Mouse (Mus musculus): ENCODE measurements around the gene Angptl3. TPM values are rescaled to one million over a fixed set of nuclear protein-coding genes. Genes with fewer than 3 reads are reported as not detected.

Angptl3 gene
- polyA plus RNA-seq, 1 experiment from 2014 or later: 1.9 TPM

GRCm38 (mm10) chr4:99044854-99045253, 14.1 kb downstream of the Angptl3 start:
- no peak overlapping the region for H3K4me2 ChIP-seq (ENCODE audit: low read depth, low read length, severe bottlenecking)

GRCm38 (mm10) chr4:99046471-99046870, 15.7 kb downstream of the Angptl3 start:
- no peak overlapping the region for H3K27ac ChIP-seq (ENCODE audit: low read depth, low read length)
- peaks cover 6% of the 10 kb centered on the region; the same call in 1 of the 2 replicates for H3K36me3 ChIP-seq (ENCODE audit: control insufficient read depth, insufficient read depth, low read length)
- no peak overlapping the region for H3K9ac ChIP-seq (ENCODE audit: low read length)
- H3K27me3 ChIP-seq (ENCODE audit: control insufficient read depth, insufficient read depth, low read length): no peaks in the 10 kb centered on the region
- H3K9me3 ChIP-seq (ENCODE audit: control insufficient read depth, low read length): no peaks in the 10 kb centered on the region
- H3K4me1 ChIP-seq (replicated peaks; ENCODE audit: control insufficient read depth, insufficient read depth, low read length): no peaks in the 10 kb centered on the region
- 82% methylated on average over 3 of the region's 3 CpGs for WGBS
- no peak for DNase-seq (ENCODE audit: low spot score)
- ATAC-seq (replicated peaks; ENCODE audit: low FRiP score): no peak
- H3K4me2 ChIP-seq (ENCODE audit: low read depth, low read length, severe bottlenecking): no peak overlapping the region
- no peak overlapping the region for H3K4me3 ChIP-seq (ENCODE audit: low read depth, low read length)

More at GRCm38 (mm10) chr4:99044854-99045253, 14.1 kb downstream of the Angptl3 start:
- Histone ChIP-seq H3K9ac (ENCODE audit: low read length) (no peak overlapping the region), H3K4me3 (ENCODE audit: low read depth, low read length) (no peak overlapping the region), H3K27me3 (ENCODE audit: control insufficient read depth, insufficient read depth, low read length) (no peaks in the 10 kb centered on the region), H3K9me3 (ENCODE audit: control insufficient read depth, low read length) (no peaks in the 10 kb centered on the region), H3K36me3 (ENCODE audit: control insufficient read depth, insufficient read depth, low read length) (peaks cover 6% of the 10 kb centered on the region; the same call in 1 of the 2 replicates), H3K27ac (ENCODE audit: low read depth, low read length) (no peak overlapping the region), H3K4me1 (replicated peaks; ENCODE audit: control insufficient read depth, insufficient read depth, low read length) (no peaks in the 10 kb centered on the region)
- ATAC-seq (replicated peaks; ENCODE audit: low FRiP score) (no peak), DNase-seq (ENCODE audit: low spot score) (no peak)
- 90% methylated on average over 3 of the region's 3 CpGs for WGBS

- no peaks in the 10 kb centered on the region for H3K27me3 ChIP-seq (ENCODE audit: control insufficient read depth, insufficient read depth, low read length)
- no peaks in the 10 kb centered on the region for H3K9me3 ChIP-seq (ENCODE audit: control insufficient read depth, low read length)
- DNase-seq (ENCODE audit: low spot score) (no peak), ATAC-seq (replicated peaks; ENCODE audit: low FRiP score) (no peak)
- no peak overlapping the region for H3K4me3 ChIP-seq (ENCODE audit: low read depth, low read length)
- 90% methylated on average over 2 of the region's 2 CpGs for WGBS
- no peaks in the 10 kb centered on the region for H3K36me3 ChIP-seq (ENCODE audit: control insufficient read depth, insufficient read depth, low read length)
- H3K27ac ChIP-seq (ENCODE audit: low read depth, low read length): no peak overlapping the region
- no peaks in the 10 kb centered on the region for H3K4me1 ChIP-seq (replicated peaks; ENCODE audit: control insufficient read depth, insufficient read depth, low read length)
- no peak overlapping the region for H3K9ac ChIP-seq (ENCODE audit: low read length)
- H3K4me2 ChIP-seq (ENCODE audit: low read depth, low read length, severe bottlenecking): no peak overlapping the region
Measured at GRCm38 (mm10) chr4:99048581-99048980, 17.8 kb downstream of the Angptl3 start.

GRCm38 (mm10) chr4:99064524-99064923, 33.8 kb downstream of the Angptl3 start:
- Histone ChIP-seq H3K4me2 (ENCODE audit: low read depth, low read length, severe bottlenecking) (no peak overlapping the region), H3K36me3 (ENCODE audit: control insufficient read depth, insufficient read depth, low read length) (no peaks in the 10 kb centered on the region; the same call in none of the 2 replicates), H3K9me3 (ENCODE audit: control insufficient read depth, low read length) (no peaks in the 10 kb centered on the region), H3K4me3 (ENCODE audit: low read depth, low read length) (no peak overlapping the region), H3K27me3 (ENCODE audit: control insufficient read depth, insufficient read depth, low read length) (no peaks in the 10 kb centered on the region), H3K27ac (ENCODE audit: low read depth, low read length) (no peak overlapping the region), H3K9ac (ENCODE audit: low read length) (no peak overlapping the region), H3K4me1 (replicated peaks; ENCODE audit: control insufficient read depth, insufficient read depth, low read length) (no peaks in the 10 kb centered on the region)
- WGBS: 61% methylated on average over 5 of the region's 5 CpGs
- DNase-seq (ENCODE audit: low spot score) (no peak), ATAC-seq (replicated peaks; ENCODE audit: low FRiP score) (no peak)

GRCm38 (mm10) chr4:99068806-99069205, 38.1 kb downstream of the Angptl3 start:
- DNase-seq (ENCODE audit: low spot score): no peak
- no peaks in the 10 kb centered on the region for H3K4me1 ChIP-seq (replicated peaks; ENCODE audit: control insufficient read depth, insufficient read depth, low read length)
- no peak overlapping the region for H3K4me2 ChIP-seq (ENCODE audit: low read depth, low read length, severe bottlenecking)
- H3K27me3 ChIP-seq (ENCODE audit: control insufficient read depth, insufficient read depth, low read length): no peaks in the 10 kb centered on the region
- H3K9ac ChIP-seq (ENCODE audit: low read length): no peak overlapping the region
- no peak overlapping the region for H3K27ac ChIP-seq (ENCODE audit: low read depth, low read length)
- H3K4me3 ChIP-seq (ENCODE audit: low read depth, low read length): no peak overlapping the region
- H3K36me3 ChIP-seq (ENCODE audit: control insufficient read depth, insufficient read depth, low read length): peaks cover 4% of the 10 kb centered on the region
- no peak for ATAC-seq (replicated peaks; ENCODE audit: low FRiP score)
- no peaks in the 10 kb centered on the region for H3K9me3 ChIP-seq (ENCODE audit: control insufficient read depth, low read length)
- WGBS: 83% methylated on average over 6 of the region's 6 CpGs

- no peaks in the 10 kb centered on the region; the same call in 1 of the 2 replicates for H3K36me3 ChIP-seq (ENCODE audit: control insufficient read depth, insufficient read depth, low read length)
- H3K9me3 ChIP-seq (ENCODE audit: control insufficient read depth, low read length): no peaks in the 10 kb centered on the region
- 95% methylated on average over 3 of the region's 3 CpGs for whole genome bisulfite sequencing
Measured at GRCm38 (mm10) chr4:99078005-99078404, 47.3 kb downstream of the Angptl3 start.

GRCm38 (mm10) chr4:99081169-99081568, 50.4 kb downstream of the Angptl3 start:
- DNase-seq (ENCODE audit: low spot score) (no peak), ATAC-seq (replicated peaks; ENCODE audit: low FRiP score) (no peak)
- H3K27ac ChIP-seq (ENCODE audit: low read depth, low read length): no peak overlapping the region
- no peaks in the 10 kb centered on the region for H3K4me1 ChIP-seq (replicated peaks; ENCODE audit: control insufficient read depth, insufficient read depth, low read length)
- H3K4me2 ChIP-seq (ENCODE audit: low read depth, low read length, severe bottlenecking): no peak overlapping the region
- no peak overlapping the region for H3K9ac ChIP-seq (ENCODE audit: low read length)
- H3K9me3 ChIP-seq (ENCODE audit: control insufficient read depth, low read length): no peaks in the 10 kb centered on the region
- H3K4me3 ChIP-seq (ENCODE audit: low read depth, low read length): no peak overlapping the region
- WGBS: 84% methylated on average over 1 of the region's 1 CpGs
- H3K36me3 ChIP-seq (ENCODE audit: control insufficient read depth, insufficient read depth, low read length): no peaks in the 10 kb centered on the region; the same call in 1 of the 2 replicates
- H3K27me3 ChIP-seq (ENCODE audit: control insufficient read depth, insufficient read depth, low read length): no peaks in the 10 kb centered on the region

More at GRCm38 (mm10) chr4:99078005-99078404, 47.3 kb downstream of the Angptl3 start:
- no peak overlapping the region for H3K9ac ChIP-seq (ENCODE audit: low read length)
- DNase-seq (ENCODE audit: low spot score): no peak
- no peak overlapping the region for H3K27ac ChIP-seq (ENCODE audit: low read depth, low read length)
- H3K4me3 ChIP-seq (ENCODE audit: low read depth, low read length): no peak overlapping the region
- no peaks in the 10 kb centered on the region for H3K27me3 ChIP-seq (ENCODE audit: control insufficient read depth, insufficient read depth, low read length)
- no peaks in the 10 kb centered on the region for H3K4me1 ChIP-seq (replicated peaks; ENCODE audit: control insufficient read depth, insufficient read depth, low read length)
- H3K4me2 ChIP-seq (ENCODE audit: low read depth, low read length, severe bottlenecking): no peak overlapping the region
- no peak for ATAC-seq (replicated peaks; ENCODE audit: low FRiP score)

- 92% methylated on average over 3 of the region's 3 CpGs for WGBS
Measured at GRCm38 (mm10) chr4:99083862-99084261, 53.1 kb downstream of the Angptl3 start.

GRCm38 (mm10) chr4:99087760-99088485, 57.2 kb downstream of the Angptl3 start:
- DNase-seq (ENCODE audit: low spot score): no peak
- ATAC-seq (replicated peaks; ENCODE audit: low FRiP score): no peak
- 94% methylated on average over 17 of the region's 17 CpGs for WGBS
- Histone ChIP-seq H3K27ac (ENCODE audit: low read depth, low read length) (no peak overlapping the region), H3K27me3 (ENCODE audit: control insufficient read depth, insufficient read depth, low read length) (no peaks in the 10 kb centered on the region), H3K9ac (ENCODE audit: low read length) (no peak overlapping the region), H3K36me3 (ENCODE audit: control insufficient read depth, insufficient read depth, low read length) (no peaks in the 10 kb centered on the region; the same call in 1 of the 2 replicates), H3K4me2 (ENCODE audit: low read depth, low read length, severe bottlenecking) (no peak overlapping the region), H3K9me3 (ENCODE audit: control insufficient read depth, low read length) (no peaks in the 10 kb centered on the region), H3K4me3 (ENCODE audit: low read depth, low read length) (no peak overlapping the region), H3K4me1 (replicated peaks; ENCODE audit: control insufficient read depth, insufficient read depth, low read length) (no peaks in the 10 kb centered on the region)

More at GRCm38 (mm10) chr4:99083862-99084261, 53.1 kb downstream of the Angptl3 start:
- ATAC-seq (replicated peaks; ENCODE audit: low FRiP score) (no peak), DNase-seq (ENCODE audit: low spot score) (no peak)
- H3K27me3 ChIP-seq (ENCODE audit: control insufficient read depth, insufficient read depth, low read length): no peaks in the 10 kb centered on the region
- no peaks in the 10 kb centered on the region for H3K4me1 ChIP-seq (replicated peaks; ENCODE audit: control insufficient read depth, insufficient read depth, low read length)
- no peak overlapping the region for H3K9ac ChIP-seq (ENCODE audit: low read length)
- no peak overlapping the region for H3K27ac ChIP-seq (ENCODE audit: low read depth, low read length)
- no peaks in the 10 kb centered on the region for H3K9me3 ChIP-seq (ENCODE audit: control insufficient read depth, low read length)
- H3K36me3 ChIP-seq (ENCODE audit: control insufficient read depth, insufficient read depth, low read length): no peaks in the 10 kb centered on the region; the same call in 1 of the 2 replicates
- no peak overlapping the region for H3K4me2 ChIP-seq (ENCODE audit: low read depth, low read length, severe bottlenecking)
- no peak overlapping the region for H3K4me3 ChIP-seq (ENCODE audit: low read depth, low read length)

All from forebrain, embryonic 11.5 days (tissue).